Mouse (Mus musculus) skeletal muscle tissue, adult 2 months (tissue): ENCODE data around the gene Tap1.
"Not testable (repeated sequence)": the region's sequence is repeated elsewhere in the genome, so short reads cannot be mapped to it uniquely, and the experiment has no call there.

ENCODE experiments used
- DNase-seq: peaks from one replicate; pipeline ENCODE4 v3.0.0-alpha.2; 2012; ENCODE audit warnings: low read depth, low spot score

Gene Tap1

DNA sequence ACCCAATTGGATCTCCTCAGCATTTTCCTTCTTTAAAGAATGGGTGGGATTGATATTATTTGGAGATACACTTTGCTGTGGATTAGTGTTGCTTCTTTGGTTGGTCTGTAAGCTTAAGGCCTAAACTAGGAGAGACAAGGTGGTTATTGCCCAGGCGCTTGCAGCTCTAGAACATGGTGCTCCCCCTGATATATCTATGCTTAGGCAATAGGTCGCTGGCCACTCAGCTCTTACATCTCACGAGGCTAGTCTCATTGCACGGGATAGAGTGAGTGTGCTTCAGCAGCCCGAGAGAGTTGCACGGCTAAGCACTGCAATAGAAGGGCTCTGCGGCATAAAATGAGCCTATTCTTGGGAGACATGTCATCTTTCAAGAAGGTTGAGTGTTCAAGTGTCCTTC lies 44.7 kb downstream of the Tap1 start:
- not testable (repeated sequence) for DNase-seq

DNA sequence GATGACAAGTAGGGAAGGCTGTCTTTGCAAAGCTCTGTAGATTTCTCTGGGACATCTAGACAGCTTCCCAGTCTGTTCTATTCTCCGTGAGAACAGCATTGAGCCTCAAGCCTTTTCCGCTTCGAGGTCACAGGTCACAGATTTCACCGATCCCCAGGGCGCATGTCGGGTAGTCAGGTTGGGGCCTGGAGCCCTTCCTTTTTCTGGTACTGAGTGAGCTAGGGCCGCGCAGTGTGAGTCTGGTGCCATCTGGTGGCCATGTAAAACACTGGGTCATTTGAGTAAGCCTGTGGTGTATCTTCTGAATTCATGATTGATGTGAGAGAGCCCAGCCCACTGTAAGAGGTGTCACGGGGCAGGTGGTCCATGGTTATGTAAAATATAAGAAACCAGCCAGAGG lies 47.6 kb downstream of the Tap1 start:
- DNase-seq: peak; percentile 80

DNA sequence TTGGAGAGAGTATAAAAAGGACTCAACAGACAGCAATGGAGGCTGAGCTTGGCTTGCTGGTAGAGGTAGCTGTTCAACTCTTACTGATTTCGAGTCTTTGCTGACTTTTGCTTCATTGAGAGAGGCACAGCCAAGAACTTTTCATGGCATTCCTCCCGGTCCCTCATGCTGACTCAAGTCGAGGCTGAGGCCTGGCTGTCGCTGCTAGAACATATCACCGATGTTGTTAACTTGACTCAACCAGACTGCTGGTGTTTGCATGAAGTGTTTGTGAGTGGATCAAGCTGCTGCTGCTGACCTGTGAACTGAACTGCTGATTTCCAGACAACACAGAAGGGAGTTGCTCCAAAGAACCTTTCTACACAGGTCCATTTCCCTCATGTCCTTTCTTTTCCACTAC lies 49.3 kb downstream of the Tap1 start:
- DNase-seq: no peak

- DNase-seq: no peak
Observed at GRCm38 (mm10) chr17:34237741-34238140, 50.4 kb downstream of the Tap1 start.

DNA sequence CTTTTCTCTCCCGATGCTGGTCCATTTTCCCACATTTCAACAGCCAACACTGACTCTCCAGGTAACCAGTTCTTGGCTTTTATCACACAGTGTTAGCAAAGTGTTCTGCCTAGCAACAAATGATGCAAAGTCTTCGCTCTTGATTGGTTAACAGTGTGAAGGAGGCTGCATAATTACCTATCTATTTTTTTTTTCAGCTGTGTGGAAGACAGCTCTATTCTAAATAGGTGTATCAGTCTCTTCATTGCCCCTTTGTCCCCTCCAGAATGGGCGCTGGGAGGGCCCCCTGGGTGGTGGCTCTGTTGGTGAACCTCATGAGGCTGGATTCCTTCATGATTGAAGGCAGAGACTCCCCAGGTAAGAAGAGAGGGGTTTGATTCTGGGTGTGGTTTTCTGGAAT lies 51.4 kb downstream of the Tap1 start, which contains the start of gene H2-Ob:
TSS of gene H2-Ob (plus strand) at position 198 of the 400 bp plus-strand sequence.
- peak; percentile 48 for DNase-seq

DNA sequence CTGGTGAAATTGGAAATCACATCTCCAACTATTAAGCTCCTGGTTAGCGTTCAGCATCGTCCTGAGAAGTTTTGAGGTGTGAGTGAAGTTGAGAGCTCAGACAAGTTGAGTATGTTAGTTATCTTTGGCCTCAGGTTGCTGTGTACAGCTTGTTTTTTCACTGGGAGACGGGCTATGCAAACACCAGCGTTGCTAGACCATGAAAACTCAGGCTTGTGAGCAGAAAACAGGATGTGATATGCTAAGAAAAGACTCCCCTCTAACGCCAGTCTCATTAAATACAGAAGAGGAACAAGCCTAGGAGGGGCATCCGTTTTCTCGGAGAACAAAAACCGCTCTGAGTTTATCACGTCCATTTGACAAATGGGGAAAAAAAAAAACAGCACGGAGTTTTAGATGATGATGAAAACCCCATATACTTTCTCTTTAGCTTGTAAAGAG lies 52.3 kb downstream of the Tap1 start:
- DNase-seq: peak; percentile 55

- no peak for DNase-seq
Observed at GRCm38 (mm10) chr17:34240366-34240765, 53.0 kb downstream of the Tap1 start.

- no peak for DNase-seq
Observed at GRCm38 (mm10) chr17:34240916-34241315, 53.6 kb downstream of the Tap1 start.

GRCm38 (mm10) chr17:34244656-34245055 lies 57.3 kb downstream of the Tap1 start:
- DNase-seq: no peak
